Mouse (Mus musculus) bone marrow macrophage, adult 2 months (primary cell): Measurements from ENCODE around the gene Klf17.

Source experiments
- CTCF ChIP-seq: IDR thresholded peaks from 2 replicates; pipeline ENCODE4 v1.5.1; 2012; ENCODE audit warnings: low read depth, mild to moderate bottlenecking, low read length, moderate library complexity
- POLR2A ChIP-seq: IDR thresholded peaks from 2 replicates; pipeline ENCODE4 v1.6.1; 2012; ENCODE audit warnings: mild to moderate bottlenecking, low read depth, low read length, borderline replicate concordance

- TF ChIP-seq POLR2A, result no peak
- no peak for TF ChIP-seq CTCF
These were observed 41.3 kb downstream of the Klf17 start, which contains the start of gene Gm12845 for GRCm38 (mm10) chr4:117724112-117724511.
